8 mouse cellular contexts compared by ENCODE assay signal in genomic region chr7:3302556-3303275, GRCm38 (mm10). TPM values are rescaled to one million over a fixed set of nuclear protein-coding genes. Genes with fewer than 3 reads are reported as not detected.
DNase-seq lines count a peak whose midpoint lies in the region; ATAC-seq and TF ChIP-seq lines count a peak whose summit lies in the region.
"Had no signal": no experiment of that assay in that cellular context is flagged by ENCODE, and none has a peak within 500 bp of the region (broad histone marks: within the 10 kb centered on the region; RNA-seq: fewer than 3 reads in every experiment).

No protein-coding gene starts in this region.

- H3K27ac ChIP-seq in embryonic facial prominence, embryonic 15.5 days (replicated peaks), result no peak overlapping the region
- H3K27ac ChIP-seq in hindbrain, postnatal 0 days, result no peak overlapping the region
- no peak overlapping the region for H3K27ac ChIP-seq in midbrain, embryonic 11.5 days (ENCODE audit: low read depth, low read length)

- peak overlapping the region; percentile 65 for H3K4me2 ChIP-seq in embryonic facial prominence, embryonic 15.5 days (replicated peaks)
- H3K4me2 ChIP-seq in hindbrain, postnatal 0 days (ENCODE audit: low read depth, low read length), result peak overlapping the region; percentile 88
- H3K4me2 ChIP-seq in midbrain, embryonic 11.5 days, result peak overlapping the region; percentile 69

- peaks cover 53% of the 10 kb centered on the region for H3K27me3 ChIP-seq in embryonic facial prominence, embryonic 15.5 days
- no peaks in the 10 kb centered on the region; the same call in 1 of the 2 replicates for H3K27me3 ChIP-seq in hindbrain, postnatal 0 days (ENCODE audit: insufficient read depth, low read length)
- peaks cover 31% of the 10 kb centered on the region for H3K27me3 ChIP-seq in midbrain, embryonic 11.5 days (ENCODE audit: control insufficient read depth, insufficient read depth, low read length)

- DNase-seq in B cell, adult 2 months, result peak; percentile 27 to 33
- peak; percentile 49 for DNase-seq in Muller cell, postnatal 12 days (ENCODE audit: inconsistent ontology term)
- peak; percentile 74 for DNase-seq in hindbrain, postnatal 0 days (ENCODE audit: low spot score)
- DNase-seq in midbrain, embryonic 11.5 days (ENCODE audit: low spot score, missing footprints), result peak; percentile 94
- DNase-seq in thymus, adult 18-20 months, result no peak

- H3K4me1 ChIP-seq in embryonic facial prominence, embryonic 15.5 days, result peaks cover 25% of the 10 kb centered on the region
- 0 out of 2 replicates have a peak, but pooled peaks cover 5% of the 10 kb centered on the region for H3K4me1 ChIP-seq in hindbrain, postnatal 0 days (ENCODE audit: insufficient read depth, low read length)
- peaks cover 24% of the 10 kb centered on the region for H3K4me1 ChIP-seq in midbrain, embryonic 11.5 days (ENCODE audit: control insufficient read depth, insufficient read depth, low read length)

- ATAC-seq in embryonic facial prominence, embryonic 15.5 days (ENCODE audit: insufficient number of reproducible peaks, low FRiP score, low TSS enrichment, low read depth), result no peak
- peak; percentile 36; the same call in 1 of the 2 replicates for ATAC-seq in hindbrain, postnatal 0 days
- ATAC-seq in midbrain, embryonic 11.5 days (ENCODE audit: low FRiP score), result peak; percentile 2; the same call in 1 of the 2 replicates
- ATAC-seq in erythroblast, adult 5-6 weeks (replicated peaks; ENCODE audit: low FRiP score, poor library complexity, severe bottlenecking), result no peak

- peak overlapping the region; percentile 37 for H3K4me3 ChIP-seq in embryonic facial prominence, embryonic 15.5 days (replicated peaks)
- H3K4me3 ChIP-seq in hindbrain, postnatal 0 days (ENCODE audit: low read length), result peak overlapping the region; percentile 55
- H3K4me3 ChIP-seq in midbrain, embryonic 11.5 days (ENCODE audit: low read depth, low read length), result peak overlapping the region; percentile 38

- H3K36me3 ChIP-seq in embryonic facial prominence, embryonic 15.5 days, result peaks cover 13% of the 10 kb centered on the region; the same call in 1 of the 2 replicates
- H3K36me3 ChIP-seq in hindbrain, postnatal 0 days (ENCODE audit: insufficient read depth, low read length), result peaks cover 6% of the 10 kb centered on the region; the same call in 1 of the 2 replicates
- no peaks in the 10 kb centered on the region for H3K36me3 ChIP-seq in midbrain, embryonic 11.5 days (ENCODE audit: control insufficient read depth, insufficient read depth, low read length)

- WGBS in embryonic facial prominence, embryonic 15.5 days, result 2% methylated on average over 16 of the region's 16 CpGs
- WGBS in hindbrain, postnatal 0 days, result under 1% methylated on average over 16 of the region's 16 CpGs
- 3% methylated on average over 16 of the region's 16 CpGs for WGBS in midbrain, embryonic 11.5 days

- TF ChIP-seq CTCF in hindbrain, postnatal 0 days (IDR thresholded peaks at IDR 0.05; ENCODE audit: low read depth), result peak; percentile 77

- no peaks in the 10 kb centered on the region for H3K9me3 ChIP-seq in embryonic facial prominence, embryonic 15.5 days (replicated peaks)
- no peaks in the 10 kb centered on the region for H3K9me3 ChIP-seq in hindbrain, postnatal 0 days (ENCODE audit: low read length)
- no peaks in the 10 kb centered on the region for H3K9me3 ChIP-seq in midbrain, embryonic 11.5 days (ENCODE audit: control insufficient read depth, low read length)

- no peak overlapping the region for H3K9ac ChIP-seq in embryonic facial prominence, embryonic 15.5 days
- peak overlapping the region; percentile 54; the same call in 1 of the 2 replicates for H3K9ac ChIP-seq in hindbrain, postnatal 0 days (replicated peaks; ENCODE audit: low read length)
- peak overlapping the region; percentile 43 for H3K9ac ChIP-seq in midbrain, embryonic 11.5 days (ENCODE audit: low read length)

RNA-seq across cellular contexts. Expression of gene Prkcg, which starts 13.7 kb away (rescaled TPM):
- polyA plus RNA-seq in embryonic facial prominence, embryonic 15.5 days (2015; fragmentation: Nextera tagmentation; extraction: Ambion mirVana), result 0.13 and 0.28 TPM in 2 replicates
- total RNA-seq in hindbrain, postnatal 0 days (2014; rRNA removed), result 6.7 and 8.0 TPM in 2 replicates
- polyA plus RNA-seq in hindbrain, postnatal 0 days (2015; fragmentation: Nextera tagmentation; extraction: Ambion mirVana), result 4.2 and 5.7 TPM in 2 replicates
- 0.31 and 0.77 TPM in 2 replicates for polyA plus RNA-seq in midbrain, embryonic 11.5 days (2014; fragmentation: Nextera tagmentation; extraction: Ambion mirVana)
- not detected in 2 replicates for total RNA-seq in erythroblast, adult 5-6 weeks (2015; ENCODE audit: low replicate concordance)
- total RNA-seq in erythroblast, adult 5-6 weeks (2017; ENCODE audit: low replicate concordance), result 0.77 TPM in 1 of 2 replicates, not detected in the other

RNA-seq across cellular contexts. Expression of gene Myadm, which starts 13.8 kb away (rescaled TPM):
- 105 and 107 TPM in 2 replicates for polyA plus RNA-seq in embryonic facial prominence, embryonic 15.5 days (2015; fragmentation: Nextera tagmentation; extraction: Ambion mirVana)
- 22.6 and 42.7 TPM in 2 replicates for total RNA-seq in hindbrain, postnatal 0 days (2014; rRNA removed)
- 25.9 and 29.1 TPM in 2 replicates for polyA plus RNA-seq in hindbrain, postnatal 0 days (2015; fragmentation: Nextera tagmentation; extraction: Ambion mirVana)
- polyA plus RNA-seq in midbrain, embryonic 11.5 days (2014; fragmentation: Nextera tagmentation; extraction: Ambion mirVana), result 38.1 and 41.2 TPM in 2 replicates
- total RNA-seq in erythroblast, adult 5-6 weeks (2015; ENCODE audit: low replicate concordance), result 18.4 and 20.5 TPM in 2 replicates
- 4.0 and 7.3 TPM in 2 replicates for total RNA-seq in erythroblast, adult 5-6 weeks (2017; ENCODE audit: low replicate concordance)

RNA-seq across cellular contexts. Expression of gene Cacng7, which starts 30.0 kb away (rescaled TPM):
- polyA plus RNA-seq in embryonic facial prominence, embryonic 15.5 days (2015; fragmentation: Nextera tagmentation; extraction: Ambion mirVana), result 2.0 and 3.1 TPM in 2 replicates
- total RNA-seq in hindbrain, postnatal 0 days (2014; rRNA removed), result 115 and 116 TPM in 2 replicates
- 4.0 and 4.6 TPM in 2 replicates for polyA plus RNA-seq in hindbrain, postnatal 0 days (2015; fragmentation: Nextera tagmentation; extraction: Ambion mirVana)
- polyA plus RNA-seq in midbrain, embryonic 11.5 days (2014; fragmentation: Nextera tagmentation; extraction: Ambion mirVana), result 4.2 and 4.4 TPM in 2 replicates
- not detected in 2 replicates for total RNA-seq in erythroblast, adult 5-6 weeks (2015; ENCODE audit: low replicate concordance)
- 0.26 TPM in 1 of 2 replicates, not detected in the other for total RNA-seq in erythroblast, adult 5-6 weeks (2017; ENCODE audit: low replicate concordance)
- total RNA-seq: neutrophil, adult 5-6 weeks had no signal

RNA-seq across cellular contexts. Expression of gene Nlrp12, which starts 53.2 kb away (rescaled TPM):
- polyA plus RNA-seq in embryonic facial prominence, embryonic 15.5 days (2015; fragmentation: Nextera tagmentation; extraction: Ambion mirVana), result not detected in 2 replicates
- 0.10 TPM in 1 of 2 replicates, not detected in the other for total RNA-seq in hindbrain, postnatal 0 days (2014; rRNA removed)
- 0.03 and 0.05 TPM in 2 replicates for polyA plus RNA-seq in hindbrain, postnatal 0 days (2015; fragmentation: Nextera tagmentation; extraction: Ambion mirVana)
- not detected in 2 replicates for polyA plus RNA-seq in midbrain, embryonic 11.5 days (2014; fragmentation: Nextera tagmentation; extraction: Ambion mirVana)
- total RNA-seq in erythroblast, adult 5-6 weeks (2015; ENCODE audit: low replicate concordance), result 0.19 and 0.63 TPM in 2 replicates
- 1.5 and 2.4 TPM in 2 replicates for total RNA-seq in erythroblast, adult 5-6 weeks (2017; ENCODE audit: low replicate concordance)

Comparison
In these comparisons a context has a peak if more than half of its experiments do, and no peak if none do; other contexts are left out.
1. DNase-seq: peak in B cell, adult 2 months (2 of 2), Muller cell, postnatal 12 days (single experiment), hindbrain, postnatal 0 days (single experiment) and midbrain, embryonic 11.5 days (single experiment); none in thymus, adult 18-20 months (0 of 2).
2. ATAC-seq: peak in hindbrain, postnatal 0 days (single experiment) and midbrain, embryonic 11.5 days (single experiment); none in embryonic facial prominence, embryonic 15.5 days (single experiment) and erythroblast, adult 5-6 weeks (single experiment).
3. Peak in every context shown above with its lines, with median percentiles within 50 percentile points of each other: H3K4me2 ChIP-seq and H3K4me3 ChIP-seq.